15 mouse cellular contexts compared by ENCODE assay signal in the genomic region with DNA sequence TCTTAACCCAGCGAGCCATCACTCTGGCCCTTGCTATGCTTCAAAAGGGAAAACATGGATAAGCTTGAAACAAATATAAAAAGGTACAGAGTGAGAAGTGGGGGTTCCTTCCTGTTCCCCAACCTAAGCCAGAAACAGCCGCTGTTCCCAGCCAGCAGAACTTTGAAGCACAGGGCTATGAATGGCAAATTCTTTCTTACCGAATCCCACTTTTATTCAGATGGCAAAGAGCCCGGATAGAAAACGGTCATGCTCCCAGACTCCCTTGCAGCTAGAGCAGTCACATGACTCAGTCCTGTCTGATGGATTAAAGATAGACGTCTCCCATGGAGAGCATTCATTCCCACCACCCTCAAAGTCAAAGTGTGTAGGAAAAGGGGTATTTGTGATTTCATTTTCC.
"Had no signal": no experiment of that assay in that cellular context is flagged by ENCODE, and none has a peak within 500 bp of the region (broad histone marks: within the 10 kb centered on the region; RNA-seq: fewer than 3 reads in every experiment).

No protein-coding gene starts in this region.

- H3K27ac ChIP-seq: macrophage; midbrain, embryonic 13.5 days; midbrain, embryonic 15.5 days; neural tube, embryonic 12.5 days; stomach, embryonic 15.5 days; stomach, postnatal 0 days had no signal

- H3K4me3 ChIP-seq: megakaryocyte, embryonic 14.5 days; midbrain, embryonic 13.5 days; midbrain, embryonic 15.5 days; neural tube, embryonic 12.5 days; stomach, embryonic 15.5 days had no signal

- H3K27me3 ChIP-seq: midbrain, embryonic 13.5 days; midbrain, embryonic 15.5 days; neural tube, embryonic 12.5 days; stomach, embryonic 15.5 days had no signal

- ATAC-seq: midbrain, embryonic 13.5 days; midbrain, embryonic 15.5 days had no signal

- H3K36me3 ChIP-seq: midbrain, embryonic 13.5 days; midbrain, embryonic 15.5 days; neural tube, embryonic 12.5 days; stomach, embryonic 15.5 days had no signal

- H3K9ac ChIP-seq: lung, embryonic 14.5 days; midbrain, embryonic 13.5 days; midbrain, embryonic 15.5 days; neural tube, embryonic 12.5 days; stomach, embryonic 15.5 days had no signal

- H3K9me3 ChIP-seq: midbrain, embryonic 15.5 days; stomach, embryonic 15.5 days had no signal

- DNase-seq: lung, adult 18-20 months; lung, embryonic 14.5 days; lung, postnatal 10 days; lung, postnatal 36 days; thymus, adult 2 months; thymus, postnatal 25 days; thymus, postnatal 4 days had no signal

- H3K4me2 ChIP-seq: lung, embryonic 14.5 days; midbrain, embryonic 11.5 days; midbrain, embryonic 13.5 days; midbrain, embryonic 15.5 days; neural tube, embryonic 12.5 days; stomach, embryonic 15.5 days had no signal
